Mouse (Mus musculus) CD8-positive naive resting alpha-beta T cell, adult 2 months (primary cell): ENCODE results near the gene Bace2.

ENCODE experiments used
- DNase-seq, 2 experiments: peaks; one replicate each; pipeline ENCODE4 v3.0.0; 2022; ENCODE audit warnings: low read depth in 2 of 2, low spot score in 2 of 2

Gene Bace2

GRCm38 (mm10) chr16:97467472-97467871 lies 110.9 kb downstream of the Bace2 start:
- DNase-seq = no peak

GRCm38 (mm10) chr16:97467993-97468791 lies 111.7 kb downstream of the Bace2 start:
- DNase-seq = no peak

GRCm38 (mm10) chr16:97474671-97475070 lies 118.1 kb downstream of the Bace2 start:
- DNase-seq = no peak

- DNase-seq = no peak
Observed at GRCm38 (mm10) chr16:97475581-97475980, 119.0 kb downstream of the Bace2 start.

- DNase-seq = no peak
Observed at GRCm38 (mm10) chr16:97476524-97476923, 120.0 kb downstream of the Bace2 start.

- DNase-seq = no peak
Observed at GRCm38 (mm10) chr16:97478655-97479054, 122.1 kb downstream of the Bace2 start.

GRCm38 (mm10) chr16:97492369-97492768 lies 135.8 kb downstream of the Bace2 start:
- DNase-seq = no peak
